Mouse (Mus musculus) MEL (cell line): Measurements from ENCODE around the gene Vmn1r214. TPM values are rescaled to one million over a fixed set of nuclear protein-coding genes. Genes with fewer than 3 reads are reported as not detected.

Source experiments
- DNase-seq: peaks from one replicate; pipeline ENCODE4 v3.0.0; 2011; ENCODE audit warnings: low read depth, low spot score
- H3K27ac ChIP-seq: 2 replicates; pipeline ENCODE4 v1.5.1; 2012; ENCODE audit warnings: low read depth, mild to moderate bottlenecking, control low read depth, low read length, moderate library complexity; ENCODE audit not compliant: control insufficient read depth
- H3K27me3 ChIP-seq, 2 experiments: fragments of 150-350 bp in 1 of 2; sonication (generic) in 1 of 2; 2 replicates each; pipeline ENCODE4 v1.6.1; 2012; ENCODE audit warnings: low read length in 2 of 2, mild to moderate bottlenecking in 2 of 2, improper control_type of control experiment in 1 of 2, moderate library complexity in 1 of 2; ENCODE audit not compliant: insufficient read depth in 2 of 2, control insufficient read depth in 1 of 2
- H3K36me3 ChIP-seq, 2 experiments: 2 replicates each; pipeline ENCODE4 v1.6.1; 2012 to 2014; ENCODE audit warnings: low read length in 2 of 2, improper control_type of control experiment in 1 of 2, inconsistent platforms in 1 of 2, mild to moderate bottlenecking in 1 of 2; ENCODE audit not compliant: insufficient read depth in 2 of 2, control insufficient read depth in 1 of 2
- H3K4me1 ChIP-seq, 2 experiments: fragments of 150-350 bp in 1 of 2; sonication (generic) in 1 of 2; 2 replicates each; pipeline ENCODE4 v1.6.1; 2012; ENCODE audit warnings: low read length in 2 of 2, improper control_type of control experiment in 1 of 2, mild to moderate bottlenecking in 1 of 2; ENCODE audit not compliant: insufficient read depth in 2 of 2, control insufficient read depth in 1 of 2
- H3K4me3 ChIP-seq, 2 experiments: fragments of 150-350 bp in 1 of 2; sonication (generic) in 1 of 2; 2 replicates each; pipeline ENCODE4 v1.5.1; 2012; ENCODE audit warnings: low read depth in 2 of 2, low read length in 2 of 2, mild to moderate bottlenecking in 2 of 2, moderate library complexity in 2 of 2, control low read depth in 1 of 2, improper control_type of control experiment in 1 of 2; ENCODE audit not compliant: control insufficient read depth in 1 of 2, insufficient read depth in 1 of 2
- H3K79me2 ChIP-seq: 2 replicates; pipeline ENCODE4 v1.6.1; 2012; ENCODE audit warnings: mild to moderate bottlenecking, low read length, moderate library complexity; ENCODE audit not compliant: control insufficient read depth, poor library complexity, insufficient read depth
- H3K9ac ChIP-seq: 2 replicates; pipeline ENCODE4 v1.6.1; 2012; ENCODE audit warnings: low read depth, mild to moderate bottlenecking, control low read depth, low read length, moderate library complexity; ENCODE audit not compliant: control insufficient read depth, poor library complexity, severe bottlenecking
- H3K9me3 ChIP-seq: fragments of 150-350 bp; sonication (generic); replicated peaks from 2 replicates; pipeline ENCODE4 v1.6.1; 2012; ENCODE audit warnings: mild to moderate bottlenecking, low read length, improper control_type of control experiment, moderate library complexity; ENCODE audit not compliant: insufficient read depth
- CHD2 ChIP-seq: IDR thresholded peaks from 2 replicates; pipeline ENCODE4 v1.6.1; 2011; ENCODE audit warnings: low read length, improper control_type of control experiment
- CTCF ChIP-seq, 3 experiments: IDR thresholded peaks in 2 of 3; conservative IDR thresholded peaks in 1 of 3; 2 replicates each; pipeline ENCODE4 v1.5.1; 2011 to 2012; ENCODE audit warnings: low read length in 3 of 3, low read depth in 2 of 3, mild to moderate bottlenecking in 2 of 3, improper control_type of control experiment in 1 of 3, inconsistent platforms in 1 of 3, mixed read lengths in 1 of 3, moderate library complexity in 1 of 3; ENCODE audit not compliant: control insufficient read depth in 1 of 3, insufficient read depth in 1 of 3, poor library complexity in 1 of 3, severe bottlenecking in 1 of 3
- E2F4 ChIP-seq: IDR thresholded peaks from 2 replicates; pipeline ENCODE4 v1.6.1; 2011; ENCODE audit warnings: low read depth, low read length, improper control_type of control experiment, borderline replicate concordance
- ETS1 ChIP-seq: IDR thresholded peaks from 2 replicates; pipeline ENCODE4 v1.6.1; 2012; ENCODE audit warnings: low read depth, mild to moderate bottlenecking, inconsistent platforms, low read length, improper control_type of control experiment, moderate library complexity
- GABPA ChIP-seq: IDR thresholded peaks from 2 replicates; pipeline ENCODE4 v1.6.1; 2012; ENCODE audit warnings: low read depth, mild to moderate bottlenecking, inconsistent platforms, low read length, improper control_type of control experiment, moderate library complexity
- GATA1 ChIP-seq: IDR thresholded peaks from 2 replicates; pipeline ENCODE4 v1.6.1; 2011; ENCODE audit warnings: low read depth, low read length, improper control_type of control experiment
- HCFC1 ChIP-seq: IDR thresholded peaks from 2 replicates; pipeline ENCODE4 v1.6.1; 2012; ENCODE audit warnings: low read depth, mild to moderate bottlenecking, inconsistent platforms, low read length, improper control_type of control experiment, moderate library complexity
- KAT2A ChIP-seq: conservative IDR thresholded peaks from 2 replicates; pipeline ENCODE4 v1.6.1; 2012; ENCODE audit warnings: low read depth, low read length, improper control_type of control experiment, inconsistent platforms
- MEF2A ChIP-seq: IDR thresholded peaks from 2 replicates; pipeline ENCODE4 v1.6.1; 2014; ENCODE audit warnings: low read depth, mild to moderate bottlenecking, inconsistent platforms, low read length, improper control_type of control experiment; ENCODE audit not compliant: poor library complexity, insufficient replicate concordance, severe bottlenecking; ENCODE audit errors: extremely low read depth
- MXI1 ChIP-seq: IDR thresholded peaks from 2 replicates; pipeline ENCODE4 v1.6.1; 2011; ENCODE audit warnings: mild to moderate bottlenecking, low read depth, low read length, improper control_type of control experiment
- MYB ChIP-seq: IDR thresholded peaks from 2 replicates; pipeline ENCODE4 v1.6.1; 2011; ENCODE audit warnings: mild to moderate bottlenecking, low read depth, low read length, improper control_type of control experiment
- NELFE ChIP-seq: IDR thresholded peaks from 2 replicates; pipeline ENCODE4 v1.6.1; 2011; ENCODE audit warnings: low read depth, low read length, improper control_type of control experiment
- RAD21 ChIP-seq: IDR thresholded peaks from 2 replicates; pipeline ENCODE4 v1.6.1; 2011; ENCODE audit warnings: mild to moderate bottlenecking, low read depth, low read length, improper control_type of control experiment
- SMC3 ChIP-seq: IDR thresholded peaks from 2 replicates; pipeline ENCODE4 v1.6.1; 2011; ENCODE audit warnings: low read depth, low read length, improper control_type of control experiment
- TAL1 ChIP-seq: IDR thresholded peaks from 2 replicates; pipeline ENCODE4 v1.6.1; 2012; ENCODE audit warnings: mild to moderate bottlenecking, inconsistent platforms, low read length, moderate library complexity, mixed read lengths
- TCF12 ChIP-seq: IDR thresholded peaks from 2 replicates; pipeline ENCODE4 v1.6.1; 2014; ENCODE audit warnings: low read depth, mild to moderate bottlenecking, inconsistent platforms, low read length, improper control_type of control experiment, moderate library complexity
- UBTF ChIP-seq: IDR thresholded peaks from 2 replicates; pipeline ENCODE4 v1.6.1; 2012; ENCODE audit warnings: low read depth, mild to moderate bottlenecking, inconsistent platforms, low read length, improper control_type of control experiment, moderate library complexity, borderline replicate concordance; ENCODE audit not compliant: insufficient read depth
- USF2 ChIP-seq, 2 experiments: IDR thresholded peaks; 2 replicates each; pipeline ENCODE4 v1.6.1; 2011 to 2012; ENCODE audit warnings: improper control_type of control experiment in 2 of 2, low read length in 2 of 2, borderline replicate concordance in 1 of 2, inconsistent platforms in 1 of 2, low read depth in 1 of 2, mild to moderate bottlenecking in 1 of 2; ENCODE audit not compliant: insufficient read depth in 1 of 2
- ZC3H11A ChIP-seq: IDR thresholded peaks from 2 replicates; pipeline ENCODE4 v1.6.1; 2012; ENCODE audit warnings: low read depth, mild to moderate bottlenecking, inconsistent platforms, low read length, improper control_type of control experiment
- ZMIZ1 ChIP-seq: IDR thresholded peaks from 2 replicates; pipeline ENCODE4 v1.6.1; 2012; ENCODE audit warnings: low read depth, mild to moderate bottlenecking, inconsistent platforms, low read length, improper control_type of control experiment, moderate library complexity
- ZNF384 ChIP-seq: IDR thresholded peaks from 2 replicates; pipeline ENCODE4 v1.6.1; 2012; ENCODE audit warnings: low read depth, mild to moderate bottlenecking, inconsistent platforms, low read length, improper control_type of control experiment
- polyA plus RNA-seq, 2 experiments: library from polyadenylated mRNA; stranded (reverse) in 1 of 2; unstranded in 1 of 2; fragments of >175 nt in 1 of 2; fragments of >200 nt in 1 of 2; gene quantifications; 2 replicates each; pipeline versions ENCODE4 v1.2.1 to v1.2.4; 2012; ENCODE audit warnings: low replicate concordance in 2 of 2, low read depth in 1 of 2; ENCODE audit not compliant: insufficient read length in 2 of 2, insufficient read depth in 1 of 2, missing spikeins in 1 of 2
- total RNA-seq: library from RNA; depleted of rRNA; stranded (reverse); fragments of 300-350 nt; gene quantifications from 2 replicates; pipeline ENCODE4 v1.2.3, GENCODE M21; 2012; rRNA removed

The Vmn1r214 gene
- total RNA-seq = not detected in 2 replicates
- polyA plus RNA-seq = not detected

GRCm38 (mm10) chr13:23030118-23030517 lies at the start of gene Vmn1r214:
Vmn1r214 (plus strand) TSS chr13:23030418.
- Histone ChIP-seq H3K27me3 (no peaks in the 10 kb centered on the region), H3K9ac (no peak within 1 kb of the TSS), H3K4me3 (no peak within 1 kb of the TSS), H3K4me1 (no peaks in the 10 kb centered on the region), H3K27ac (no peak within 1 kb of the TSS), H3K79me2 (no peaks in the 10 kb centered on the region), H3K9me3 (no peaks in the 10 kb centered on the region), H3K36me3 (no peaks in the 10 kb centered on the region)
- DNase-seq = no peak
- TF ChIP-seq MYB (no peak), HCFC1 (no peak), GABPA (no peak), CTCF (IDR thresholded peaks at IDR 0.05 in 2 of 3, conservative IDR thresholded peaks at IDR 0.05 in 1 of 3; ENCODE audit: control insufficient read depth in 1 of 3, insufficient read depth in 1 of 3, low read depth in 2 of 3, low read length in 3 of 3, poor library complexity in 1 of 3, severe bottlenecking in 1 of 3) (no peak), ZNF384 (no peak), ZMIZ1 (no peak), MXI1 (no peak), KAT2A (no peak), GATA1 (no peak), USF2 (IDR thresholded peaks at IDR 0.05; ENCODE audit: borderline replicate concordance in 1 of 2, insufficient read depth in 1 of 2, low read depth in 1 of 2, low read length in 2 of 2) (no peak), CHD2 (no peak)

GRCm38 (mm10) chr13:22990214-22990891 lies 39.9 kb upstream of the Vmn1r214 start:
- no peaks in the 10 kb centered on the region for H3K4me1 ChIP-seq
- no peak for DNase-seq
- no peaks in the 10 kb centered on the region for H3K36me3 ChIP-seq
- H3K9me3 ChIP-seq = no peaks in the 10 kb centered on the region
- H3K79me2 ChIP-seq = no peaks in the 10 kb centered on the region
- no peak for TF ChIP-seq E2F4
- no peak for TF ChIP-seq TAL1
- TF ChIP-seq RAD21 = no peak
- no peak for TF ChIP-seq ETS1
- no peak for TF ChIP-seq UBTF
- TF ChIP-seq CTCF (IDR thresholded peaks at IDR 0.05 in 2 of 3, conservative IDR thresholded peaks at IDR 0.05 in 1 of 3; ENCODE audit: control insufficient read depth in 1 of 3, insufficient read depth in 1 of 3, low read depth in 2 of 3, low read length in 3 of 3, poor library complexity in 1 of 3, severe bottlenecking in 1 of 3) = no peak
- no peak for TF ChIP-seq SMC3
- TF ChIP-seq ZNF384 = no peak
- TF ChIP-seq TCF12 = no peak
- TF ChIP-seq ZC3H11A = no peak
- no peak for TF ChIP-seq MEF2A
- no peak for TF ChIP-seq KAT2A
- no peak for TF ChIP-seq NELFE
- H3K4me3 ChIP-seq = no peak overlapping the region
- no peak overlapping the region for H3K9ac ChIP-seq
- no peak overlapping the region for H3K27ac ChIP-seq
- no peaks in the 10 kb centered on the region for H3K27me3 ChIP-seq
